Mouse (Mus musculus): ENCODE results near the gene Vmn1r197.
"Not testable (repeated sequence)": the region's sequence is repeated elsewhere in the genome, so short reads cannot be mapped to it uniquely, and the experiment has no call there.

Gene Vmn1r197

DNA sequence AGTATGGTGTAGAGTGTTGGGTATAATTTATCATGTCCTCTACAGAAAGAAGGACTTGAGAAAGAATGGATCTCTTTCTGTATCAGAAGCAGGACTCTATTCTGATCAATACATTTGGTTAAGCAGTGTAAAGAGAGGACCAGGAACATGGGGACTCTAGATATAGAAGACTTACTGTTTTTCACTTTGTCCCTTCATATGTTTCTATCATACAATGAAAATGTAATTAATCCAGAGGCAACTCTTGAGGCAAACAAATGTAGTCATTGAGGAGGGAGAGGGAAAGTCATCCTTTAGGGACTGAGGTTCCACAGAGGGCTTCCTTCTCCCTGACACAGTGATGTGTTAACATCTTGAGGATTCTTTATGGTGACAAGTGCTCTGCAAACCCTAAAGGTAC, at the start of gene Vmn1r197:
Gene Vmn1r197, plus strand, starts transcription at position 301 of the 400 bp plus-strand sequence.
- no peak for DNase-seq (ENCODE audit: low spot score)

GRCm38 (mm10) chr13:22284578-22284977, 39.8 kb upstream of the Vmn1r197 start:
- no peak for DNase-seq (ENCODE audit: low spot score)

DNA sequence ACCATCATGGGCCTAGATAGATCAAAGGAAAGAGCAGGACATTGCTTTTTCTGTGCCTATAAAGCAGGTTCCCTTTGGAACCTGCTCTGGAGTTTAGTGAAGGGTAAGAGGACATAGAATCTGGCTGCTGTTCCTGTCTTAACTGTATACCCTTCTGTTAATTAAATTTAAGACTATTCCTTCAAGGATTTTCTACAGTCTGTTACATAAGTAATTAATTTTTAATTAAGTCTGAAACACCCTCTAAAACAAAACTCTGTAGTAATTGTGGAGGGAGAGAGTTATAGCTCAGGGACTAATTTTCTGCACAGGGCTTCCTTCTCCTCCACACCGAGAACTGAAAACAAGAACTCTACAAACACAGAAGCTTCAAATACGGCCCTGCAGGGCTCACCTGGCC, 34.8 kb upstream of the Vmn1r197 start, which contains the start of gene Vmn1r196:
Gene Vmn1r196, plus strand, starts transcription at position 301 of the 400 bp plus-strand sequence.
- no peak for DNase-seq (ENCODE audit: low spot score)

GRCm38 (mm10) chr13:22308075-22308474, 16.3 kb upstream of the Vmn1r197 start:
- DNase-seq (ENCODE audit: low spot score), result not testable (repeated sequence)

- DNase-seq (ENCODE audit: low spot score), result no peak
Measured at GRCm38 (mm10) chr13:22315361-22315760, 9.0 kb upstream of the Vmn1r197 start.

- no peak for DNase-seq (ENCODE audit: low spot score)
Measured at GRCm38 (mm10) chr13:22317366-22317765, 7.0 kb upstream of the Vmn1r197 start.

GRCm38 (mm10) chr13:22320091-22320490, 4.3 kb upstream of the Vmn1r197 start:
- DNase-seq (ENCODE audit: low spot score), result no peak

- DNase-seq (ENCODE audit: low spot score), result no peak
Measured at GRCm38 (mm10) chr13:22333269-22333668, 8.9 kb downstream of the Vmn1r197 start.

DNA sequence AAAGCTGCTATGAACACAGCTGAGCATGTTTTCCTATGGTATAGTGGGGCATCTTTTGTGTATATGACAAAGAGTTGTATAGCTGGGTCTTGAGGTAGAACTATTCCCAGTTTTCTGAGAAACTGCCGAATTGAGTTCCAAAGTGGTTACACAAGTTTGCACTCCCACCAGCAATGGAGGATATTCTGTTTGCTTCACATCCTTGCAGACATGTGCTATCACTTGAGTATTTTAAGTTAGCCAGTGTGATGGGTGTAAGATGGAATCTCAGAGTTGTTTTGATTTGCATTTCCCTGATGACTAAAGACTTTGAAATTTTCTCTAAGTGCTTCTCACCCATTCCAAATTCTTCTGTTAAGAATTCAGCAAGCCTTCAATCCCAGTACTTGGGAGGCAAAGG, 11.2 kb downstream of the Vmn1r197 start:
- no peak for DNase-seq (ENCODE audit: low spot score)

DNA sequence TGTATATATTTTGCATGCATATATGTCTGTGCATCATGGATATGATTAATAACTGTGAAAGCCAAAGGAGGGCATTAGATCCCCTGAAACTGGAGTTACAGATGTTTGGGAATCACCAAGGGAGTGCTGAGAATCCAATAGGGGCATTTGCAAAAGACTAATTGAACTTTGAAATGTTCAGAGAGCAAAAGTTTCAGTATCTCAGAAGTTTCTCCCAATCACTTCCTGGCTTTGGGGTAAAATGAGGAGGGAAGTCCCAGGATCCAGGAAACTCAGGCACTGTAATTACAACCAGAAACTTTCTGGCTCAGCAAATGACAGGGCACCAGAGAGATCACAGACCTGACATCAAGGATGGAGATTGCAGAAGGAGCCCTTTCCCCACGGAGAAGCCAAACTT, 25.7 kb downstream of the Vmn1r197 start, which contains the start of gene Vmn1r198:
Gene Vmn1r198, plus strand, starts transcription at position 301 of the 400 bp plus-strand sequence.
- no peak for DNase-seq (ENCODE audit: low spot score)

- DNase-seq (ENCODE audit: low spot score), result no peak
Measured at GRCm38 (mm10) chr13:22350813-22351212, 26.4 kb downstream of the Vmn1r197 start.

- no peak for DNase-seq (ENCODE audit: low spot score)
Measured at GRCm38 (mm10) chr13:22379518-22379917, 55.1 kb downstream of the Vmn1r197 start, which contains the start of gene Vmn1r199. TSS of gene Vmn1r199 (plus strand) at chr13:22379818.

GRCm38 (mm10) chr13:22381128-22381527, 56.7 kb downstream of the Vmn1r197 start:
- not testable (repeated sequence) for DNase-seq (ENCODE audit: low spot score)

Data from yolk sac, embryonic 10.5 days (tissue).